Mouse (Mus musculus) stomach, embryonic 14.5 days (tissue): ENCODE data around the gene Cenpl. TPM values are rescaled to one million over a fixed set of nuclear protein-coding genes. Genes with fewer than 3 reads are reported as not detected.

ENCODE experiments used
- ATAC-seq: fragments of 200-750 bp; cut with Nextera tagmentation; 2 replicates; pipeline ENCODE4 v1.8.0; 2017; ENCODE audit warnings: low read depth, moderate TSS enrichment; ENCODE audit not compliant: insufficient number of reproducible peaks, insufficient read depth, low FRiP score
- H3K27ac ChIP-seq: fragments of 300-500 bp; sonication (generic); 2 replicates; pipeline ENCODE4 v1.5.1; 2014; ENCODE audit warnings: mild to moderate bottlenecking, low read length, moderate library complexity, mixed read lengths
- H3K27me3 ChIP-seq: fragments of 300-500 bp; sonication (generic); 2 replicates; pipeline ENCODE4 v1.6.1; 2014; ENCODE audit warnings: low read length, control low read depth, mixed read lengths; ENCODE audit not compliant: control insufficient read depth, insufficient read depth
- H3K36me3 ChIP-seq: fragments of 300-500 bp; sonication (generic); 2 replicates; pipeline ENCODE4 v1.6.1; 2014; ENCODE audit warnings: mild to moderate bottlenecking, control low read depth, low read length, moderate library complexity, mixed read lengths; ENCODE audit not compliant: control insufficient read depth, insufficient read depth
- H3K4me1 ChIP-seq: fragments of 300-500 bp; sonication (generic); 2 replicates; pipeline ENCODE4 v1.6.1; 2014; ENCODE audit warnings: low read length, control low read depth, mixed read lengths; ENCODE audit not compliant: control insufficient read depth, insufficient read depth
- H3K4me2 ChIP-seq: fragments of 300-500 bp; sonication (generic); replicated peaks from 2 replicates; pipeline ENCODE4 v1.6.1; 2014; ENCODE audit warnings: low read depth, low read length, control low read depth
- H3K4me3 ChIP-seq: fragments of 300-500 bp; sonication (generic); 2 replicates; pipeline ENCODE4 v1.5.1; 2014; ENCODE audit warnings: low read depth, low read length, control low read depth
- H3K9ac ChIP-seq: fragments of 300-500 bp; sonication (generic); replicated peaks from 2 replicates; pipeline ENCODE4 v1.6.1; 2014; ENCODE audit warnings: low read depth, mild to moderate bottlenecking, control low read depth, low read length, moderate library complexity, mixed read lengths
- H3K9me3 ChIP-seq: fragments of 300-500 bp; sonication (generic); 2 replicates; pipeline ENCODE4 v1.6.1; 2016; ENCODE audit warnings: low read depth, low read length, control low read depth; ENCODE audit not compliant: control insufficient read depth
- WGBS: fragments of 180-500 bp; shearing (Covaris S2); extraction: QIAGEN DNeasy Blood & Tissue Kit; methylation state at CpG from one replicate; pipeline ENCODE4 v1.1.7; 2014; 5-methylcytosine and 5-hydroxymethylcytosine counted together
- polyA plus RNA-seq: library from polyadenylated mRNA; unstranded; fragments of >200 nt; fragmentation: Nextera tagmentation; extraction: Ambion mirVana; gene quantifications from 2 replicates; pipeline ENCODE4 v1.2.1, GENCODE M21; 2014

Cenpl gene
- polyA plus RNA-seq, 1 experiment from 2014 or later, result 32.7 TPM

GRCm38 (mm10) chr1:161126461-161126860 lies 55.9 kb downstream of the Cenpl start:
- ATAC-seq, result no peak
- H3K4me1 ChIP-seq, result 0 out of 2 replicates have a peak, but pooled peaks cover 6% of the 10 kb centered on the region
- no peak overlapping the region for H3K9ac ChIP-seq
- no peak overlapping the region for H3K4me2 ChIP-seq
- no peaks in the 10 kb centered on the region for H3K9me3 ChIP-seq
- no peak overlapping the region for H3K4me3 ChIP-seq
- no peaks in the 10 kb centered on the region; the same call in 1 of the 2 replicates for H3K36me3 ChIP-seq
- 69% methylated on average over 1 of the region's 1 CpGs for WGBS
- H3K27ac ChIP-seq, result no peak overlapping the region
- H3K27me3 ChIP-seq, result no peaks in the 10 kb centered on the region

GRCm38 (mm10) chr1:161130726-161131664 lies 60.5 kb downstream of the Cenpl start, which contains the start of gene Klhl20:
TSS of gene Klhl20 (minus strand) at chr1:161131511.
- Histone ChIP-seq H3K27me3 (no peaks in the 10 kb centered on the region), H3K9me3 (no peaks in the 10 kb centered on the region), H3K9ac (peak within 1 kb of the TSS; percentile 70), H3K4me1 (0 out of 2 replicates have a peak, but pooled peaks cover 6% of the 10 kb centered on the region), H3K27ac (peak within 1 kb of the TSS; percentile 71; the same call in 1 of the 2 replicates), H3K36me3 (no peaks in the 10 kb centered on the region; the same call in 1 of the 2 replicates), H3K4me2 (peak within 1 kb of the TSS; percentile 79), H3K4me3 (peak within 1 kb of the TSS; percentile 66)
- ATAC-seq, result peak; percentile 97
- 1% methylated on average over 41 of the region's 41 CpGs for WGBS

Other genes with a start within 250 kb of the Cenpl start
- 14.5 and 15.0 TPM in 2 replicates for gene Rc3h1, start 164.3 kb upstream of the Cenpl start, polyA plus RNA-seq
- 2.0 and 2.4 TPM in 2 replicates for gene Serpinc1, start 92.1 kb upstream of the Cenpl start, polyA plus RNA-seq
- gene Zbtb37, start 35.9 kb upstream of the Cenpl start, polyA plus RNA-seq, result 12.7 and 14.1 TPM in 2 replicates
- gene Dars2, start 55 bp upstream of the Cenpl start, polyA plus RNA-seq, result 26.1 and 31.2 TPM in 2 replicates
- gene Klhl20, start 60.8 kb downstream of the Cenpl start, polyA plus RNA-seq, result 18.9 and 19.0 TPM in 2 replicates
- 1.6 and 1.9 TPM in 2 replicates for gene Ankrd45, start 72.0 kb downstream of the Cenpl start, polyA plus RNA-seq
- not detected in 2 replicates for gene Tex50, start 88.6 kb downstream of the Cenpl start, polyA plus RNA-seq
- 396 and 432 TPM in 2 replicates for gene Prdx6, start 180.5 kb downstream of the Cenpl start, polyA plus RNA-seq